Mouse (Mus musculus): ENCODE results near the gene Tspan11.
A peak's percentile ranks its signal among the peaks of the same experiment; 100 is the strongest.

Gene Tspan11

GRCm38 (mm10) chr6:127887511-127888421 is at the start of gene Tspan11:
TSS of gene Tspan11 (plus strand) at chr6:127887589.
- peak; percentile 73 for DNase-seq

- DNase-seq, result no peak
These were observed 49.5 kb upstream of the Tspan11 start for GRCm38 (mm10) chr6:127837910-127838309.

- DNase-seq, result no peak
These were observed 47.9 kb upstream of the Tspan11 start for GRCm38 (mm10) chr6:127839538-127839937.

GRCm38 (mm10) chr6:127840171-127840570 is 47.2 kb upstream of the Tspan11 start:
- no peak for DNase-seq

- DNase-seq, result no peak
These were observed 46.1 kb upstream of the Tspan11 start for GRCm38 (mm10) chr6:127841326-127841725.

- DNase-seq, result no peak
These were observed 40.9 kb upstream of the Tspan11 start for GRCm38 (mm10) chr6:127846521-127846920.

GRCm38 (mm10) chr6:127849496-127849895 is 37.9 kb upstream of the Tspan11 start:
- no peak for DNase-seq

GRCm38 (mm10) chr6:127851611-127852010 is 35.8 kb upstream of the Tspan11 start:
- no peak for DNase-seq

- DNase-seq, result no peak
These were observed 34.1 kb upstream of the Tspan11 start for GRCm38 (mm10) chr6:127853241-127853640.

- DNase-seq, result peak; percentile 72
These were observed 33.4 kb upstream of the Tspan11 start for GRCm38 (mm10) chr6:127853771-127854687.

- no peak for DNase-seq
These were observed 32.7 kb upstream of the Tspan11 start for GRCm38 (mm10) chr6:127854688-127855013.

GRCm38 (mm10) chr6:127855711-127856295 is 31.6 kb upstream of the Tspan11 start:
- peak; percentile 94 for DNase-seq

- peak; percentile 53 for DNase-seq
These were observed 25.4 kb upstream of the Tspan11 start for GRCm38 (mm10) chr6:127861951-127862350.

GRCm38 (mm10) chr6:127865391-127865790 is 22.0 kb upstream of the Tspan11 start:
- DNase-seq, result no peak

- DNase-seq, result no peak
These were observed 18.8 kb upstream of the Tspan11 start for GRCm38 (mm10) chr6:127868546-127868945.

GRCm38 (mm10) chr6:127869121-127869520 is 18.3 kb upstream of the Tspan11 start:
- DNase-seq, result no peak

- no peak for DNase-seq
These were observed 16.8 kb upstream of the Tspan11 start for GRCm38 (mm10) chr6:127870345-127871324.

GRCm38 (mm10) chr6:127871436-127871835 is 16.0 kb upstream of the Tspan11 start:
- DNase-seq, result no peak

GRCm38 (mm10) chr6:127872581-127872980 is 14.8 kb upstream of the Tspan11 start:
- no peak for DNase-seq

GRCm38 (mm10) chr6:127875883-127876282 is 11.5 kb upstream of the Tspan11 start:
- no peak for DNase-seq

GRCm38 (mm10) chr6:127876436-127876835 is 11.0 kb upstream of the Tspan11 start:
- no peak for DNase-seq

GRCm38 (mm10) chr6:127877026-127877425 is 10.4 kb upstream of the Tspan11 start:
- no peak for DNase-seq
